Mouse (Mus musculus): ENCODE results near the gene Eefsec.

The Eefsec gene

GRCm38 (mm10) chr6:88345311-88345710 is 101.0 kb downstream of the Eefsec start:
- in situ Hi-C loops (cut with MboI; ENCODE audit: unreplicated experiment in 2 of 2) = no loop called here

GRCm38 (mm10) chr6:88343485-88344450 is 102.6 kb downstream of the Eefsec start:
- in situ Hi-C loops (cut with MboI; ENCODE audit: unreplicated experiment in 2 of 2) = no loop called here

- in situ Hi-C loops (cut with MboI; ENCODE audit: unreplicated experiment in 2 of 2) = no loop called here
Measured at GRCm38 (mm10) chr6:88342965-88343364, 103.4 kb downstream of the Eefsec start.

GRCm38 (mm10) chr6:88341182-88341581 is 105.2 kb downstream of the Eefsec start:
- in situ Hi-C loops (cut with MboI; ENCODE audit: unreplicated experiment in 2 of 2) = no loop called here

- in situ Hi-C loops (cut with MboI; ENCODE audit: unreplicated experiment in 2 of 2) = no loop called here
Measured at GRCm38 (mm10) chr6:88340761-88341160, 105.6 kb downstream of the Eefsec start.

- in situ Hi-C loops (cut with MboI; ENCODE audit: unreplicated experiment in 2 of 2) = no loop called here
Measured at GRCm38 (mm10) chr6:88329336-88329735, 117.0 kb downstream of the Eefsec start.

- in situ Hi-C loops (cut with MboI; ENCODE audit: unreplicated experiment in 2 of 2) = no loop called here
Measured at GRCm38 (mm10) chr6:88321879-88322278, 124.5 kb downstream of the Eefsec start.

- in situ Hi-C loops (cut with MboI; ENCODE audit: unreplicated experiment in 2 of 2) = no loop called here
Measured at GRCm38 (mm10) chr6:88321253-88321652, 125.1 kb downstream of the Eefsec start.

GRCm38 (mm10) chr6:88319735-88320134 is 126.6 kb downstream of the Eefsec start:
- in situ Hi-C loops (cut with MboI; ENCODE audit: unreplicated experiment in 2 of 2) = no loop called here

- in situ Hi-C loops (cut with MboI; ENCODE audit: unreplicated experiment in 2 of 2) = no loop called here
Measured at GRCm38 (mm10) chr6:88315295-88315694, 131.0 kb downstream of the Eefsec start.

- in situ Hi-C loops (cut with MboI; ENCODE audit: unreplicated experiment in 2 of 2) = no loop called here
Measured at GRCm38 (mm10) chr6:88313937-88314336, 132.4 kb downstream of the Eefsec start.

- in situ Hi-C loops (cut with MboI; ENCODE audit: unreplicated experiment in 2 of 2) = no loop called here
Measured at GRCm38 (mm10) chr6:88311593-88311992, 134.7 kb downstream of the Eefsec start.

- in situ Hi-C loops (cut with MboI; ENCODE audit: unreplicated experiment in 2 of 2) = no loop called here
Measured at GRCm38 (mm10) chr6:88306100-88306746, 140.1 kb downstream of the Eefsec start.

- in situ Hi-C loops (cut with MboI; ENCODE audit: unreplicated experiment in 2 of 2) = no loop called here
Measured at GRCm38 (mm10) chr6:88301234-88301633, 145.1 kb downstream of the Eefsec start.

- in situ Hi-C loops (cut with MboI; ENCODE audit: unreplicated experiment in 2 of 2) = no loop called here
Measured at GRCm38 (mm10) chr6:88299491-88299890, 146.8 kb downstream of the Eefsec start.

GRCm38 (mm10) chr6:88292274-88292909 is 153.9 kb downstream of the Eefsec start:
- in situ Hi-C loops (cut with MboI; ENCODE audit: unreplicated experiment in 2 of 2) = no loop called here

- in situ Hi-C loops (cut with MboI; ENCODE audit: unreplicated experiment in 2 of 2) = no loop called here
Measured at GRCm38 (mm10) chr6:88290129-88290766, 156.1 kb downstream of the Eefsec start.

- in situ Hi-C loops (cut with MboI; ENCODE audit: unreplicated experiment in 2 of 2) = no loop called here
Measured at GRCm38 (mm10) chr6:88278141-88278540, 168.2 kb downstream of the Eefsec start.

GRCm38 (mm10) chr6:88277242-88277641 is 169.1 kb downstream of the Eefsec start:
- in situ Hi-C loops (cut with MboI; ENCODE audit: unreplicated experiment in 2 of 2) = no loop called here

- in situ Hi-C loops (cut with MboI; ENCODE audit: unreplicated experiment in 2 of 2) = no loop called here
Measured at GRCm38 (mm10) chr6:88276221-88276620, 170.1 kb downstream of the Eefsec start.

- in situ Hi-C loops (cut with MboI; ENCODE audit: unreplicated experiment in 2 of 2) = no loop called here
Measured at GRCm38 (mm10) chr6:88274623-88275022, 171.7 kb downstream of the Eefsec start.

Measured in v-Abl transformed pro-B cells (cell line).